Mouse (Mus musculus) bone marrow, adult 2 months (tissue): ENCODE measurements around the gene C1qtnf5.

Experiments
- CTCF ChIP-seq: fragments of 200-500 bp; IDR thresholded peaks from 2 replicates; pipeline ENCODE4 v1.5.1; 2011; ENCODE audit warnings: low read length, control low read depth; ENCODE audit not compliant: control insufficient read depth, insufficient read depth
- POLR2A ChIP-seq: fragments of 200-500 bp; IDR thresholded peaks from 2 replicates; pipeline ENCODE4 v1.6.1; 2011; ENCODE audit warnings: low read depth, mild to moderate bottlenecking, control low read depth, low read length, borderline replicate concordance; ENCODE audit not compliant: control insufficient read depth

DNA sequence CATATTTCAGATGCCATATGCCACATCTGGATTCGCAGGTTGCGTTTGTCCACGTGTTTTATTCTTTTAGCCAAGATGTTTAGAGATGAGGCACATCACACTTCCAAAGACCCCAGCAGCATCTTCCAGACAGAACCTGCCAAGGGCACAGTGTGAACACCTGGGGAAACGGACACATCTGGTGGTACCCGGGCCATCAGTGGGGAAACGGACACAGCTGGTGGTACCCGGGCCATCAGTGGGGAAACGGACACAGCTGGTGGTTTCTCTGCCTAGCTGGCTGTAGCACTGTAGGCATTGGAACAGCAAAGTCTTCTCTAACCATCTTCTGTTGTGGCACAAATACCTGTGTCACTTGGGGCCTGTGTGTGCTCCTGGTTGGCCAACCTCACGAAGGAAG is 11.3 kb upstream of the C1qtnf5 start:
- TF ChIP-seq CTCF: no peak
- no peak for TF ChIP-seq POLR2A
